Mouse (Mus musculus): ENCODE results near the gene Cdc42bpg. TPM values are rescaled to one million over a fixed set of nuclear protein-coding genes. Genes with fewer than 3 reads are reported as not detected.

Gene Cdc42bpg
- polyA plus RNA-seq, 1 experiment from 2014 or later = 0.34 TPM

DNA sequence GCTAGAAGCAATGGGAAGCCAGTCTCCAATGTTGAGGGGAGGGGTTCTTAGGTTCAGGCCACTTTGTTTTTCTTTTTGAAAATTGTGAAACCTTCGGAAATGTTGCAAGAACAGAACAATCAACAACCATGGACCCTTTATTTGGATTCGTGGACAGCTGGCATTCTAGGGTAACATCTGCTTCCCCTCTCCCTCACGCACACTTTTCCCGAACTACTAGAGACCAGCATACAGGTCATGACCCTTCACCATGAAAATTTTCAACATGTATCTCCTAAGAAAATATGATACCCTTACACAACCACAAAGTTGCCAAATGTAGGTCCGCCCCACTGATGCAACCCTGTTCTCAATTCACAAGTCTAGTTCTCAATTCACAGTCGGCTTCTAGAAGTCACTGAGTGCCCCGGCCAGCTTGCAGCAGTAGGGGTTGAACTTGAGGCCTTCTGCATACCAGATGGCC lies 37.6 kb upstream of the Cdc42bpg start:
- Histone ChIP-seq H3K27me3 (replicated peaks) (0 out of 2 replicates have a peak, but pooled peaks cover 7% of the 10 kb centered on the region), H3K9me3 (replicated peaks) (no peaks in the 10 kb centered on the region), H3K9ac (no peak overlapping the region), H3K4me1 (replicated peaks) (no peaks in the 10 kb centered on the region), H3K36me3 (no peaks in the 10 kb centered on the region), H3K4me3 (no peak overlapping the region), H3K27ac (ENCODE audit: poor library complexity, severe bottlenecking) (no peak overlapping the region), H3K4me2 (no peak overlapping the region)
- no peak for ATAC-seq (ENCODE audit: insufficient number of reproducible peaks, low FRiP score)
- WGBS = 79% methylated on average over 7 of the region's 7 CpGs

DNA sequence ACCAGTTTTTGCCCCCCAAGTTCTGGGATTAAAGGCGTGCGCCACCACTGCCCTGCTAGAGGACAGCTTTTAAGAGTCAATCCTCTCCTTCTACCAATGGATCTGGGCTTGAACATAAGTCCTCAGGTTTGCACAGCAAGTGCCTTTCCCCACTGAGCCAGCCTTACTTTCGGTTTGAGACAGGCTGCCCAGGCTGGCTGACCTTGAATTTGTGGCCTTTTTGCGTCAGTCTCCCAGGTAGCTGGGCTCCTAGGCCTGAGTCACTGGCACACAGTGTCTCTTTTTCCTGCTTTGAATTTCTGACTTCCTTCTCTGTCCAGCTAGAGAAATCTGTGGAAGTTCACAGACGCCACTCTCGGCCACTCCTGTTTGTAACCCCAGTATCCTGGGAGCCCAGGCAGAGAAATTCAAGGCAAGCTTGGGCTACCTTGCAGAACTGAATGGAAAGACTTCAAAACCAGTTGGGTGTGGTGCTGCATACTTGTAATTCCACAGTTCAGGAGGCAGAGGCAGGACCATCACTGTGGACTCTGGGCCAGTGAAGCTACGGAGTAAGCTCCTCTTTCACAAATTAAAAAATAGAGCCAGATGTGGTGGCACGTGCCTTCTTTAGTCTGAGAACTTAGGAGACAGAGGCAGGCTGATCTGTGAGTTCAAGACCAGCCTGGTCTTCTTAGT lies 36.3 kb upstream of the Cdc42bpg start:
- Histone ChIP-seq H3K27ac (ENCODE audit: poor library complexity, severe bottlenecking) (no peak overlapping the region), H3K4me1 (replicated peaks) (no peaks in the 10 kb centered on the region), H3K4me3 (no peak overlapping the region), H3K9me3 (replicated peaks) (no peaks in the 10 kb centered on the region), H3K36me3 (no peaks in the 10 kb centered on the region), H3K4me2 (no peak overlapping the region), H3K9ac (no peak overlapping the region), H3K27me3 (replicated peaks) (0 out of 2 replicates have a peak, but pooled peaks cover 7% of the 10 kb centered on the region)
- no peak for ATAC-seq (ENCODE audit: insufficient number of reproducible peaks, low FRiP score)
- WGBS = 85% methylated on average over 8 of the region's 8 CpGs

DNA sequence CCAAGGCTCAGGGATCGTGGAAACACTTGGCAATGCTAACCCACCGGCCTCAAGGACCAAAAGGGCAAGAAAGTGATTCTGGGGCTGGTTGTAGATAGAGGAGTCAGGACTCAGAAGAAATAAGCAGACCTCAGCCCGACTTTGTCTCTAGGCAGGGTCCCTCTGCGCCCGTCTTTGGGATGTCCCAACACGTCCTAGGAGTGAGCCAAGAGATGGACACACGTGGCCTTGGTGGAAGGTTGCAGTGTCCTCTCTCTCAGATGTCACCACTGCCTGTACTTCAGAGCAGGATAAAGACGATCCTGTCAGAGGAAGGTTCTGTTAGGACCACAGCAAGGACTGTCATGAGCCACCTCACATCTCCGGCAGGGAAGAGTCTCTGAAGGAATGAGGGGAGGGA lies 35.6 kb upstream of the Cdc42bpg start:
- WGBS = 53% methylated on average over 9 of the region's 9 CpGs
- H3K4me2 ChIP-seq = no peak overlapping the region
- no peak overlapping the region for H3K27ac ChIP-seq (ENCODE audit: poor library complexity, severe bottlenecking)
- H3K4me3 ChIP-seq = no peak overlapping the region
- no peaks in the 10 kb centered on the region for H3K36me3 ChIP-seq
- no peaks in the 10 kb centered on the region for H3K9me3 ChIP-seq (replicated peaks)
- H3K9ac ChIP-seq = no peak overlapping the region
- ATAC-seq (ENCODE audit: insufficient number of reproducible peaks, low FRiP score) = no peak
- H3K4me1 ChIP-seq (replicated peaks) = peaks cover 1% of the 10 kb centered on the region
- 0 out of 2 replicates have a peak, but pooled peaks cover 7% of the 10 kb centered on the region for H3K27me3 ChIP-seq (replicated peaks)

DNA sequence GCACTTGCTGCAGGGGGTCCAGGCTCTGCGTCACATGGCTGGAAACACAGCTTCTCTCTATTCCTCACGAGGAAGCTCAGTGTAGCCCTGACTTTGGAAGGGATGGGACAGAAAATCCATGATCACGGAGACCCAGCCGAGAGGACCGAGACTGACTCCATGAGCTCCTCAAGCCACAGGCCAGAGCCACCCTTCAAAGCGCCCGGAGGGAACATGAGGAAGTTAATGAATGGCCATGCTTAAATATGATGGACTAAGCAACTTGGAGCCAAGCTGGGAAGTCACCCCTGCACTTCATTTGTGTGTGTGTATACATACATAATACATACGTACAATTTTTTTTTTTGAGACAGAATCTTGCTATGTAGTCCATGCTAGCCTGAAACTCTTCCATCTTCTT lies 35.0 kb upstream of the Cdc42bpg start:
- Histone ChIP-seq H3K36me3 (no peaks in the 10 kb centered on the region), H3K9ac (no peak overlapping the region), H3K27me3 (replicated peaks) (0 out of 2 replicates have a peak, but pooled peaks cover 7% of the 10 kb centered on the region), H3K9me3 (replicated peaks) (no peaks in the 10 kb centered on the region), H3K4me3 (no peak overlapping the region), H3K27ac (ENCODE audit: poor library complexity, severe bottlenecking) (no peak overlapping the region), H3K4me1 (replicated peaks) (peaks cover 3% of the 10 kb centered on the region), H3K4me2 (no peak overlapping the region)
- no peak for ATAC-seq (ENCODE audit: insufficient number of reproducible peaks, low FRiP score)
- WGBS = 40% methylated on average over 8 of the region's 8 CpGs

DNA sequence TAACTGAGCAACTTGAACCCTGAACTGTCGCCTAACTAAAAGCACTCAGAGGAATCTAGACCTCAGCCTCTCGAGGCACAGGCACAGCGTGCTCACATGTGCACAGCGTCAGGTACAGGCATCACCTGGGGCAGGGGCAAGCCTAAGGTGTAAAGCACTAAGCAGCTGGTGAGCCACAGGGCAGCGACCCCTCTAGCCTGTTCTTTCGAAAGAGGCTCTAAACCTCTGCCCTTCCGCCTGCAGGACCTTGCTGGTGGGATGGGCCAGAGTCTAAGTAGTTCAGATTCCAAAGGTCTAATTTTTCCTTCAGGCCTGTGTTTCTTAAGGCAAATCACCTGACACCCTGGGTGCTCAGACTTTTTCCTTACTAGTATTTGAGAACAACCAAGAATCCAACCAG lies 34.2 kb upstream of the Cdc42bpg start:
- ATAC-seq (ENCODE audit: insufficient number of reproducible peaks, low FRiP score) = no peak
- WGBS = 73% methylated on average over 7 of the region's 7 CpGs
- no peaks in the 10 kb centered on the region for H3K36me3 ChIP-seq

DNA sequence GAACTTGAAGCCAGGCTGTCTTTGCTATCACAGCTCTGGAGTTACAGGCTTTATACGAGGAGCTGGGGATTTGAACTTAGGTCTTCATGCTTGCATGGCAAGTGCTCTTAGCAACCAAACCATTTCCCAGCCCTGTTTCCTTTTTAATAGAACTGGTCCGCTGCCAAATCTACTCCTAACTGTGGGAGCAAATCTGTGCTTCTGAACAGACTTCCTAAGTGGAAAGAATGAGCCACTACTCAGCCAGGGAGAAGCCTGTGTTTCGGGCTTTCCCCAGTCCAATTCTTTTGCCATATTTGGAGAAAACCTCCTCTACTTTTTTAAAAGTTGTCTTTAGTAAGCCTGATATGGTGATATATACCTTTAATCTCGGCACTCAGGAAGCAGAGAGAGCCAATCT lies 33.5 kb upstream of the Cdc42bpg start:
- no peaks in the 10 kb centered on the region for H3K36me3 ChIP-seq
- no peak overlapping the region for H3K4me2 ChIP-seq
- WGBS = 59% methylated on average over 4 of the region's 4 CpGs

More for the DNA sequence above, 34.2 kb upstream of the Cdc42bpg start:
- Histone ChIP-seq H3K27ac (ENCODE audit: poor library complexity, severe bottlenecking) (no peak overlapping the region), H3K9ac (no peak overlapping the region), H3K9me3 (replicated peaks) (no peaks in the 10 kb centered on the region), H3K4me2 (no peak overlapping the region), H3K4me3 (no peak overlapping the region), H3K4me1 (replicated peaks) (peaks cover 3% of the 10 kb centered on the region), H3K27me3 (replicated peaks) (0 out of 2 replicates have a peak, but pooled peaks cover 7% of the 10 kb centered on the region)

DNA sequence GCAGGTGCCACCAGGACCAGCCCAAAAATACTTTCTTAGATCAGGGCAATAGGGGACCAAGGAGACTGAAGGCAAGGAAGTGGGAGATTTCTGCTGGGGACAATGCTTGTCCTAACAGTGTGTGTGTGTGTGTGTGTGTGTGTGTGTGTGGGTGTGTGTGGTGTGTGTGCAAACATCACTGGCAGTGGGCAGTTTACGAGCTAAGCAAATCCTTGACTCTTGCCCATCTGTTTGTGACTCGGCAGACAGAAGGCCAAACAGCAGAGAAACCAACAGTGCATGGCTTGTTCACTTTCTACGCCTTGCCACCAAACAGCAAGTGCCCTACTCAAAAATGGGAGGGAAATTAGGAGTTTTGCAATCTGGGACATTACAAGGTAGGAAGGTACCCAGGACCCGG lies 32.7 kb upstream of the Cdc42bpg start:
- Histone ChIP-seq H3K36me3 (no peaks in the 10 kb centered on the region), H3K27ac (ENCODE audit: poor library complexity, severe bottlenecking) (no peak overlapping the region), H3K4me2 (no peak overlapping the region), H3K27me3 (replicated peaks) (0 out of 2 replicates have a peak, but pooled peaks cover 7% of the 10 kb centered on the region), H3K4me3 (no peak overlapping the region), H3K4me1 (replicated peaks) (peaks cover 14% of the 10 kb centered on the region), H3K9me3 (replicated peaks) (no peaks in the 10 kb centered on the region), H3K9ac (no peak overlapping the region)
- 83% methylated on average over 4 of the region's 4 CpGs for WGBS
- ATAC-seq (ENCODE audit: insufficient number of reproducible peaks, low FRiP score) = no peak

More for the DNA sequence above, 33.5 kb upstream of the Cdc42bpg start:
- no peak for ATAC-seq (ENCODE audit: insufficient number of reproducible peaks, low FRiP score)
- H3K9me3 ChIP-seq (replicated peaks) = no peaks in the 10 kb centered on the region
- H3K27ac ChIP-seq (ENCODE audit: poor library complexity, severe bottlenecking) = peak overlapping the region; percentile 14; the same call in 1 of the 2 replicates
- H3K4me3 ChIP-seq = no peak overlapping the region
- 0 out of 2 replicates have a peak, but pooled peaks cover 7% of the 10 kb centered on the region for H3K27me3 ChIP-seq (replicated peaks)
- no peak overlapping the region for H3K9ac ChIP-seq
- peaks cover 5% of the 10 kb centered on the region for H3K4me1 ChIP-seq (replicated peaks)

DNA sequence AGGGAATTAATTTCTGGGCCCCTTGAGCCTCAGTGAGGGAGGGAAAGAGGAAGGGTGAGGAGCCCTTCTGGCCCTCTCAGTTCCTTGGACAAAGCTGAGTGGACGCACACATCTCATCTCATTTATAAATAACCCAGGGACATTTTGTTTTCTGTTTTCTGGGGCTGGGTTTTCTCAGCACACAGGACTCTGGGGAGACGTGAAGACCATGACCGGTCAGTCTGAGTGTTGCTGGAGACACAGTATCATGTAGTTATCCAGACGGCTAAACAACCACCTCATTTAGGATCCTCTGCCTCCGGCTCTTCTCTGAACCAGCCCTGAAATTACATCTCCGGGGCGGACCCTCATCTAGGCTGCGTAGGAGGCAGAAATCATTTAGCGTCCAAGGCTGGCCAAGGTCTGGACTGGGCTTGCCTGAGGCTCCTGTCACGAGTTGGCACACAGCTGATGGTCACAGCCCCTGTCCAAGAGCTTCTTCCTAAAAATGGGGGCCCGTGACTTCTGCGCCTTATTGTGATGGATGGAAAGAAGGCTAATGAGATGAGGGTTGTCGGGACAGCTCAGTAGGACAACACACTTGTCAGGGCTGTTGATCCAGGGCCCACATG lies 32.2 kb upstream of the Cdc42bpg start:
- no peak overlapping the region for H3K27ac ChIP-seq (ENCODE audit: poor library complexity, severe bottlenecking)
- H3K9me3 ChIP-seq (replicated peaks) = no peaks in the 10 kb centered on the region
- no peak overlapping the region for H3K4me3 ChIP-seq
- ATAC-seq (ENCODE audit: insufficient number of reproducible peaks, low FRiP score) = no peak
- no peak overlapping the region for H3K4me2 ChIP-seq
- no peaks in the 10 kb centered on the region for H3K36me3 ChIP-seq
- no peak overlapping the region for H3K9ac ChIP-seq
- WGBS = 86% methylated on average over 13 of the region's 13 CpGs
- H3K4me1 ChIP-seq (replicated peaks) = peaks cover 19% of the 10 kb centered on the region
- 0 out of 2 replicates have a peak, but pooled peaks cover 7% of the 10 kb centered on the region for H3K27me3 ChIP-seq (replicated peaks)

DNA sequence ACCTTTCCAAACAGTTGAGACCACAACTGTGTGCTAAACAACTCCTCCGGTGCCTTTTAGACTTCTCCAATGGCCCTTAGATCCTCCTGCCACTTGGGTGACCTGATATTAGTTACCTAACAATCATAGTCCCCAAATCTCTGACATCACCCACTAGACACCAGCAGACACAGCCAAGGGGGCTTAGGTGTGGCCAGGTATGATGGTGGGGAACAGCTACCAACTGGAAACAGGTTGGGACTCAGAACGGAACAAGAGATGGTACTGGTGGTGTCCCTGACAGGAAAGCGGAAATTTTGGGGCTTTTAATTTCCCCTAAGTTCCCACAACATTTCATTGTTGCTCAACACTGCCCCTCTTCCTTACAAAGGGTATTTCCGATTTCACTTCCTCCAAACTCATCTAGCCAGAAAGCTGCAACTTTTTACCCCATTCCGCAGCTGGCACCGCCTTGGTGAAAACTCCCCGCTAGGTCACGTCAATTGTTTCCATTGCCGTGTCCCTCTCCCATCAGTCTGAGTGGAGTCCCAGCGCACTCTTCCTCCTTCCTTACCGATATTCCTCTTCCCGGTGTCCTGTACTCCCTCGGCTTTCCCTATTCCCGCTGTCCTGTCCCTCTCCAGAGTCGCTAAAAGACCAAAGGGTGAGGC lies 30.4 kb upstream of the Cdc42bpg start:
- 8% methylated on average over 15 of the region's 15 CpGs for WGBS
- Histone ChIP-seq H3K4me3 (peak overlapping the region; percentile 92), H3K9ac (peak overlapping the region; percentile 73), H3K4me1 (replicated peaks) (peaks cover 37% of the 10 kb centered on the region), H3K36me3 (peaks cover under 1% of the 10 kb centered on the region), H3K9me3 (replicated peaks) (no peaks in the 10 kb centered on the region), H3K27me3 (replicated peaks) (0 out of 2 replicates have a peak, but pooled peaks cover 2% of the 10 kb centered on the region), H3K27ac (ENCODE audit: poor library complexity, severe bottlenecking) (peak overlapping the region; percentile 72), H3K4me2 (peak overlapping the region; percentile 89)
- ATAC-seq (ENCODE audit: insufficient number of reproducible peaks, low FRiP score) = no peak

DNA sequence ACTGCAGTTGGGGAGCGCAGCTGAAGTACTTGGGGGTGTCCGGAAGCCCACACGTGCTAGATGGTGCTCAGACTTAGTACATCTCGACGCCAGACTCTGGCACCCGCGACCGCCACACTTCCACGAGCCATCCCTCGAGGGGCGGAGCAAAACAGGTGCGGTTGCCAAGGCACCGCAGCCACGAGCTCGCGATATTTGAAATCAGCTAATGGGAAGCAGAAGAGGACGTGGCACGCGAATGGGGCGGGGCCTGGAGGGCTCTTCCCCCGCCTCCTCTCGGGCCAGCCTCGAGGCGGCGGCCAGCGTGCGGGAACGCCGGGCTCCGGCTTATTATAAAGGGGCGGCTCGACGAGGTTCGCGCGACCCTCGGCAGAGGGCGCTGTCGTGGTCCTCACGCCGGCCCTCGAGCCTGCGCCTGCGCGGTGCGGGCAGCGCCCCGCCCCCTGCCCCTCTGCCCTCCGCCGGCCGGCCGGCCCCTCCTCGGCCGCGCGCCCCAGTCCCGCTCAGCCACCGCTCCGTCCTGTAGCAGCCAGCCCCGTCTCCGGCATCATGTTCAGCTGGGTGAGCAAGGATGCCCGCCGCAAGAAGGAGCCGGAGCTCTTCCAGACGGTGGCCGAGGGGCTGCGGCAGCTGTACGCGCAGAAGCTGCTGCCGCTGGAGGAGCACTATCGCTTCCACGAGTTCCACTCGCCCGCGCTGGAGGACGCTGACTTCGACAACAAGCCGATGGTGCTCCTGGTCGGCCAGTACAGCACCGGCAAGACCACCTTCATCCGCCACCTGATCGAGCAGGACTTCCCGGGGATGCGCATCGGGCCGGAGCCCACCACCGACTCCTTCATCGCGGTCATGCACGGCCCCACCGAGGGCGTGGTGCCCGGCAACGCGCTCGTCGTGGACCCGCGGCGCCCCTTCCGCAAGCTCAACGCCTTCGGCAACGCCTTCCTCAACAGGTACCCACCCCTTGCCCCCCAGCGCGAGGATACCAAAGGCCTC lies 29.5 kb upstream of the Cdc42bpg start, which contains the start of gene Ehd1:
Gene Ehd1 (plus strand): TSS at position 300 of the 996 bp plus-strand sequence.
- ATAC-seq (ENCODE audit: insufficient number of reproducible peaks, low FRiP score) = peak; percentile 94
- Histone ChIP-seq H3K4me2 (peak within 1 kb of the TSS; percentile 89), H3K36me3 (peaks cover 9% of the 10 kb centered on the region), H3K9me3 (replicated peaks) (no peaks in the 10 kb centered on the region), H3K4me1 (replicated peaks) (peaks cover 45% of the 10 kb centered on the region), H3K27ac (ENCODE audit: poor library complexity, severe bottlenecking) (peak within 1 kb of the TSS; percentile 88), H3K27me3 (replicated peaks) (no peaks in the 10 kb centered on the region), H3K9ac (peak within 1 kb of the TSS; percentile 95), H3K4me3 (peak within 1 kb of the TSS; percentile 92)
- under 1% methylated on average over 104 of the region's 106 CpGs for WGBS

Data from heart, embryonic 12.5 days (tissue).